Mouse (Mus musculus): ENCODE measurements around the gene Kcnc3. TPM values are rescaled to one million over a fixed set of nuclear protein-coding genes. Genes with fewer than 3 reads are reported as not detected.

Kcnc3 gene
- polyA plus RNA-seq, 1 experiment, result 0.01 TPM

GRCm38 (mm10) chr7:44653773-44654172, 63.3 kb downstream of the Kcnc3 start:
- H3K9me3 ChIP-seq (ENCODE audit: control insufficient read depth, low read length), result no peaks in the 10 kb centered on the region
- TF ChIP-seq GATA1 (IDR thresholded peaks at IDR 0.05; ENCODE audit: low read length), result no peak
- TF ChIP-seq TAL1 (IDR thresholded peaks at IDR 0.05; ENCODE audit: low read length), result no peak
- H3K4me1 ChIP-seq (ENCODE audit: control insufficient read depth), result no peaks in the 10 kb centered on the region
- H3K36me3 ChIP-seq (ENCODE audit: control insufficient read depth), result no peaks in the 10 kb centered on the region
- no peak overlapping the region for H3K4me3 ChIP-seq (replicated peaks)
- no peaks in the 10 kb centered on the region for H3K27me3 ChIP-seq (ENCODE audit: control insufficient read depth)

Other genes starting within 250 kb of the Kcnc3 start
- not detected in 2 replicates for gene Syt3, start 206.6 kb upstream of the Kcnc3 start, polyA plus RNA-seq (2012)
- gene 1700008O03Rik, start 204.8 kb upstream of the Kcnc3 start, polyA plus RNA-seq (2012), result 0.04 and 0.06 TPM in 2 replicates
- gene Lrrc4b, start 161.6 kb upstream of the Kcnc3 start, polyA plus RNA-seq (2012), result not detected in 2 replicates
- 0.17 and 0.50 TPM in 2 replicates for gene Aspdh, start 125.3 kb upstream of the Kcnc3 start, polyA plus RNA-seq (2012)
- gene Josd2, start 122.7 kb upstream of the Kcnc3 start, polyA plus RNA-seq (2012), result 1,062 and 1,188 TPM in 2 replicates
- 26.0 and 30.5 TPM in 2 replicates for gene Emc10, start 94.1 kb upstream of the Kcnc3 start, polyA plus RNA-seq (2012)
- 0.16 TPM in 1 of 2 replicates, not detected in the other for gene Fam71e1, start 94.1 kb upstream of the Kcnc3 start, polyA plus RNA-seq (2012)
- not detected in 2 replicates for gene Mybpc2, start 66.0 kb upstream of the Kcnc3 start, polyA plus RNA-seq (2012)
- 0.08 TPM in 2 replicates for gene Spib, start 58.6 kb upstream of the Kcnc3 start, polyA plus RNA-seq (2012)
- 24.0 and 25.1 TPM in 2 replicates for gene Pold1, start 41.8 kb upstream of the Kcnc3 start, polyA plus RNA-seq (2012)
- gene Nr1h2, start 36.7 kb upstream of the Kcnc3 start, polyA plus RNA-seq (2012), result 49.7 and 62.9 TPM in 2 replicates
- 0.20 and 0.21 TPM in 2 replicates for gene Napsa, start 18.3 kb upstream of the Kcnc3 start, polyA plus RNA-seq (2012)
- gene Myh14, start 80.2 kb downstream of the Kcnc3 start, polyA plus RNA-seq (2012), result under 0.01 TPM in 1 of 2 replicates, not detected in the other
- gene Izumo2, start 118.1 kb downstream of the Kcnc3 start, polyA plus RNA-seq (2012), result not detected in 2 replicates
- gene Vrk3, start 157.7 kb downstream of the Kcnc3 start, polyA plus RNA-seq (2012), result 16.3 and 18.4 TPM in 2 replicates
- gene Zfp473, start 160.4 kb downstream of the Kcnc3 start, polyA plus RNA-seq (2012), result 0.03 and 0.07 TPM in 2 replicates
- gene Nup62, start 225.4 kb downstream of the Kcnc3 start, polyA plus RNA-seq (2012), result 6.9 and 10.5 TPM in 2 replicates
- 0.12 and 0.13 TPM in 2 replicates for gene Il4i1, start 225.7 kb downstream of the Kcnc3 start, polyA plus RNA-seq (2012)
- 9.7 and 12.0 TPM in 2 replicates for gene Atf5, start 226.0 kb downstream of the Kcnc3 start, polyA plus RNA-seq (2012)